Mouse (Mus musculus): ENCODE data around the gene Ndufv3.

GRCm38 (mm10) chr17:31519344-31519945 lies 470 bp upstream of the Ndufv3 start:
- TF ChIP-seq POLR2A (IDR thresholded peaks at IDR 0.05; ENCODE audit: low read depth, low read length) (no peak; the same call in 1 of the 2 replicates), CTCF (IDR thresholded peaks at IDR 0.05; ENCODE audit: borderline replicate concordance, insufficient read depth, low read length) (no peak)
